Mouse (Mus musculus): ENCODE measurements around the gene Adamts14. TPM values are rescaled to one million over a fixed set of nuclear protein-coding genes. Genes with fewer than 3 reads are reported as not detected.

The Adamts14 gene
- polyA plus RNA-seq (2014; fragmentation: Nextera tagmentation; extraction: Ambion mirVana) = 1.5 and 1.8 TPM in 2 replicates

DNA sequence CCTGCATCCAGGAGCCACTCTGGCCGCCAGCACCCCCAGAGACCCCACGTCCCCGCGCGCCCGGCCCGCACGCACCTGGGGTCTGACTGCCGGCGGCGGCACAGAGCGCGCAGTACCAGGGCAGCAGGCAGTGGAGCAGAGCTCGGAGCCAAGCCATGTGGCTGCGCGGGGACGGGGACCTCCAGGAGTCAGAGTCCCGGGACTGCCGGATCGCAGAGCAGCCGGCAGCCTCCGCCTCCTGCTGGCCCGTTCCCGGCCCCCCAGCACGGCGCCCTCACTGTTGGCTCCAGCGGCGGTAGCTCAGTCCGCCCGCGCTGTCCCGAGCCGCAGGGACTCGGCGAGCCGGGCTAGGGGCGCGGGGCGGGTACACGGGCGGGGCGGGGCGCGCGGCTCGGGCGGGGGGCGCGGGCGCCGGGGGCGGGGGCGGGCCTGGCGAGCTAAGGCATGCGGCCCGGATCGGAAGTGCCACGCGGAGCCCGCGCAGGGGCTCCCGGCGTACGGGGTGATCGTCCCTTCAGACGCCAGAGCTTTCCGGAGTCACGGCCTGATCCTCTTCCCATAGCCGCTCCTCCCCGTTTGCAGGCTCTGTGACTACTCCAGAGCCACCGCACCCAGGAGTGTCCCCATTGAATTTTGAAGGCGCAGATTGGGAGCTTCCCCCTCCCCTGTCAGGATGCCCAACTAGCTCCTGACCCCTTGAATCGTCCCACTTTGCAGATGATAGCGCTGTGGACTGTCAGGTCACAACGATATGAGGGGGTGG lies at the start of gene Adamts14:
Gene Adamts14, minus strand, starts transcription at position 358 of the 763 bp plus-strand sequence.
- ATAC-seq (ENCODE audit: insufficient read depth) (peak; percentile 79), DNase-seq (peak; percentile 77)
- Histone ChIP-seq H3K9me3 (ENCODE audit: low read depth, low read length) (no peaks in the 10 kb centered on the region), H3K27ac (ENCODE audit: low read depth) (peak within 1 kb of the TSS; percentile 3; the same call in 1 of the 2 replicates), H3K36me3 (ENCODE audit: insufficient read depth) (no peaks in the 10 kb centered on the region), H3K27me3 (ENCODE audit: insufficient read depth, low read length) (no peaks in the 10 kb centered on the region), H3K4me3 (ENCODE audit: low read depth, low read length) (peak within 1 kb of the TSS; percentile 58), H3K9ac (peak within 1 kb of the TSS; percentile 72), H3K4me1 (ENCODE audit: insufficient read depth) (no peaks in the 10 kb centered on the region), H3K4me2 (peak within 1 kb of the TSS; percentile 97)
- WGBS = 2% methylated on average over 59 of the region's 75 CpGs
- no peak for TF ChIP-seq CTCF (IDR thresholded peaks at IDR 0.05; ENCODE audit: low read depth)

DNA sequence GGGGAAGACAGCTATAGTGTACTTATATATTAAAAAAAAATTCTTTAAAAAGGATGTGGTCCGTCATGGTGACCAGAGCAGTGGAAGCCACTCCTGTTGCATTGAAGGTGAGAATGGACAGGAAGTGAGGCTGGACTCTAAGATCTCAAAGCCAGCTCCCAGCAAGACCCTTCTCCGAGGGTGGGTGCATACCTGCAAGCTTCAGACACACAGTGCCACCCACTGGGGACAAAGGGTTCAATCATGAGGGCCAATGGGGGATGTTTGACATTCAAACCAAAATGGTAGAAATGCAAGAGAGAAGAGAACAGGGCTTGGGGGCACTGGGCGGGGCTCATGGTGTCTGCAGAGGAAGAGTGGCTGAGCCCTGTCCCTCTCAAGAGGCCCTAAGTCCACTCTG lies 45.3 kb upstream of the Adamts14 start:
- H3K9ac ChIP-seq = no peak overlapping the region
- H3K9me3 ChIP-seq (ENCODE audit: low read depth, low read length) = no peaks in the 10 kb centered on the region
- ATAC-seq (ENCODE audit: insufficient read depth) (no peak), DNase-seq (no peak)
- no peak overlapping the region for H3K27ac ChIP-seq (ENCODE audit: low read depth)
- 91% methylated on average over 3 of the region's 3 CpGs for WGBS
- H3K27me3 ChIP-seq (ENCODE audit: insufficient read depth, low read length) = no peaks in the 10 kb centered on the region
- H3K36me3 ChIP-seq (ENCODE audit: insufficient read depth) = peaks cover 35% of the 10 kb centered on the region
- no peak overlapping the region for H3K4me2 ChIP-seq
- no peaks in the 10 kb centered on the region for H3K4me1 ChIP-seq (ENCODE audit: insufficient read depth)
- no peak for TF ChIP-seq CTCF (IDR thresholded peaks at IDR 0.05; ENCODE audit: low read depth)
- H3K4me3 ChIP-seq (ENCODE audit: low read depth, low read length) = no peak overlapping the region

DNA sequence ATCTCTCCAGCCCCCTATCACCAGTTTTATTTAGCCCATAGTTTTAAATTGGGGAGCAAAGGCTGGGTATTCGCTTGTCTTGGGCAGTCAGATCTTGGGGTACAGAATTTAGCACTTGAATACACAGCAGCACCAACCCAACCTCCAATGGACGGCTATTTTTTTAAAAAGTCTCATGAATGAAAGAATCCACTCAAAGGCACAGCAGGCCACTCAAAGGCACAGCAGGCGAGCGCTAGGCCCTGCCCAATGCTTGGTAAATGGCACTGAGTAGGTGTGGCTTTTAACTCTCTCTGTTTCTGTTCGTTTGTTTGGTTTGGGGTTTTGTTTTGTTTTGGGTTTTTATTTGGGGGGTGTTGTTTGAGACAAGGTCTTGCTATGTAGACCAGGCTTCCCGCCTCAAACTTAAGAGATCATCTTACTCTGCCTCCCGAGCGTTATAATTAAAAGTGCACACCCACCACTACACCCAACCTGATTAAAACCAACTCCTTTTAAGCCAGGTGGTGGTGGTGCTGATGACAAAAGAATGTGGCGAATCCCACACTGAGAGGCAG lies 42.2 kb upstream of the Adamts14 start:
- no peak overlapping the region for H3K9ac ChIP-seq
- no peak overlapping the region for H3K4me3 ChIP-seq (ENCODE audit: low read depth, low read length)
- WGBS = 55% methylated on average over 9 of the region's 9 CpGs
- no peak overlapping the region for H3K4me2 ChIP-seq
- H3K36me3 ChIP-seq (ENCODE audit: insufficient read depth) = peaks cover 12% of the 10 kb centered on the region; the same call in 1 of the 2 replicates
- no peaks in the 10 kb centered on the region for H3K27me3 ChIP-seq (ENCODE audit: insufficient read depth, low read length)
- TF ChIP-seq CTCF (IDR thresholded peaks at IDR 0.05; ENCODE audit: low read depth) = no peak
- no peak for DNase-seq
- H3K27ac ChIP-seq (ENCODE audit: low read depth) = no peak overlapping the region
- H3K9me3 ChIP-seq (ENCODE audit: low read depth, low read length) = no peaks in the 10 kb centered on the region
- no peak for ATAC-seq (ENCODE audit: insufficient read depth)
- no peaks in the 10 kb centered on the region for H3K4me1 ChIP-seq (ENCODE audit: insufficient read depth)

DNA sequence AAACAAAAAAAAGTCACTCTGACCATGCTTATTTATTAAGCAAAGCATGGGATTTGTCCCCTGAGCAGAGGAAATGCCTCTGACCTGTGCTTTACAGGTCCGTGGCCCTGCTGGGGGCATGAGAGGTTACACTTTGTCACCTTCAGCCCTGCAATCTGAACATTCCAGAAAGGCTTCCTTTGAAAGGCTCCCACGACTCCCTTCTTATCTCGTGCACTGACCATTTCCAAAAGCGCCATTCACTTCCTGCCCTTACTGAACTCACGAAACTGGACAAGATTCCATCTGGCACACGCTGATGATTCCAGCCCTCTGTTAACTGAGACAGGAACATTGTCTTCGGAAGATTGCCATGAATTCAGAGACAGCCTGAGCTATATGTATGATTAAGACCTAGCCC lies 40.5 kb upstream of the Adamts14 start:
- Histone ChIP-seq H3K4me1 (ENCODE audit: insufficient read depth) (no peaks in the 10 kb centered on the region), H3K9ac (no peak overlapping the region), H3K4me2 (no peak overlapping the region), H3K4me3 (ENCODE audit: low read depth, low read length) (no peak overlapping the region), H3K36me3 (ENCODE audit: insufficient read depth) (0 out of 2 replicates have a peak, but pooled peaks cover 3% of the 10 kb centered on the region), H3K27me3 (ENCODE audit: insufficient read depth, low read length) (no peaks in the 10 kb centered on the region), H3K27ac (ENCODE audit: low read depth) (no peak overlapping the region), H3K9me3 (ENCODE audit: low read depth, low read length) (no peaks in the 10 kb centered on the region)
- TF ChIP-seq CTCF (IDR thresholded peaks at IDR 0.05; ENCODE audit: low read depth) = no peak
- 34% methylated on average over 7 of the region's 7 CpGs for WGBS
- no peak for DNase-seq
- ATAC-seq (ENCODE audit: insufficient read depth) = no peak

DNA sequence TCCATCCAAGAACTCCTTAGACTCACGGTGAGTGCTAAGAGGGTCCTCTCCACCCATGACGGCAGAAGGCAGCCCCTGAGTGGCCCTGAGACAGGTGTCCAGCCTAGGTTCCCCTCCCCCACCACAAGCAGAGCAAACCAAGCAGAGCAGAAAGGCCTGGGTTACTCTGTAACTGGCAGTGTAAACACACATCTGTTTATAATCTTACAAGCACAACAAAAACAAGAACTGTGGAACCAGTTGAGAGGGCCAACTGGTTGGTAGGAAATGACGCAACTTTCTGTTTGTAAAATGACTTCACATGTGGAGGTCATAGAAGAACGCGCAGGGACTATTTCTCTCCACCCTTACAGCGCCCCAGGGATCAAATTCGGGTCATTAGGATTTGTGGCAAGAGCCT lies 39.5 kb upstream of the Adamts14 start:
- peak overlapping the region; percentile 18; the same call in 1 of the 2 replicates for H3K27ac ChIP-seq (ENCODE audit: low read depth)
- no peaks in the 10 kb centered on the region for H3K36me3 ChIP-seq (ENCODE audit: insufficient read depth)
- TF ChIP-seq CTCF (IDR thresholded peaks at IDR 0.05; ENCODE audit: low read depth) = no peak
- ATAC-seq (ENCODE audit: insufficient read depth) (no peak), DNase-seq (no peak)
- H3K4me2 ChIP-seq = no peak overlapping the region
- H3K4me3 ChIP-seq (ENCODE audit: low read depth, low read length) = no peak overlapping the region
- no peaks in the 10 kb centered on the region for H3K9me3 ChIP-seq (ENCODE audit: low read depth, low read length)
- no peak overlapping the region for H3K9ac ChIP-seq
- H3K27me3 ChIP-seq (ENCODE audit: insufficient read depth, low read length) = no peaks in the 10 kb centered on the region
- no peaks in the 10 kb centered on the region for H3K4me1 ChIP-seq (ENCODE audit: insufficient read depth)
- WGBS = 28% methylated on average over 7 of the region's 7 CpGs

DNA sequence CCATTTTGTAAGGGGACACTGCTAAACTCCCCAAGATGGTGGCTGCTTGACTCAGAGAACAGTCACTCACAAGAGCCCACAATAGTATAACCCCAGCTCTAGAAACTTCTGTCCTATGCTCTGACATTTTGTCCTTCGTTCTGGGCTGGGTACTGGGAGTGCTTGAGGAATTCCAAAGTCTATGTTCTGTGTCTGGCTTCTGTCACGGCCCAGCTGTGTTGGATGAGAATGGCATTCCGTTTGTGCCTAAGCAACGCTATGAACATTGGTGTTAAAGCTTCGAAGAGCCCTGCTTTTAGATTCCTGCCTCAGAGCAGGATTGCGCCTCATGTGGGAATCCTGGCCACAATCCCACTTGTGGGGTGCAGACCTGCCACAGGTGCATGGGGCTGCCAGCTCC lies 38.9 kb upstream of the Adamts14 start:
- H3K27ac ChIP-seq (ENCODE audit: low read depth) = peak overlapping the region; percentile 6; the same call in 1 of the 2 replicates
- no peak for TF ChIP-seq CTCF (IDR thresholded peaks at IDR 0.05; ENCODE audit: low read depth)
- ATAC-seq (ENCODE audit: insufficient read depth) (no peak), DNase-seq (no peak)
- no peaks in the 10 kb centered on the region for H3K9me3 ChIP-seq (ENCODE audit: low read depth, low read length)
- no peak overlapping the region for H3K4me2 ChIP-seq
- no peak overlapping the region for H3K9ac ChIP-seq
- H3K36me3 ChIP-seq (ENCODE audit: insufficient read depth) = no peaks in the 10 kb centered on the region
- 55% methylated on average over 6 of the region's 6 CpGs for WGBS
- H3K4me1 ChIP-seq (ENCODE audit: insufficient read depth) = no peaks in the 10 kb centered on the region
- no peak overlapping the region for H3K4me3 ChIP-seq (ENCODE audit: low read depth, low read length)
- no peaks in the 10 kb centered on the region for H3K27me3 ChIP-seq (ENCODE audit: insufficient read depth, low read length)

DNA sequence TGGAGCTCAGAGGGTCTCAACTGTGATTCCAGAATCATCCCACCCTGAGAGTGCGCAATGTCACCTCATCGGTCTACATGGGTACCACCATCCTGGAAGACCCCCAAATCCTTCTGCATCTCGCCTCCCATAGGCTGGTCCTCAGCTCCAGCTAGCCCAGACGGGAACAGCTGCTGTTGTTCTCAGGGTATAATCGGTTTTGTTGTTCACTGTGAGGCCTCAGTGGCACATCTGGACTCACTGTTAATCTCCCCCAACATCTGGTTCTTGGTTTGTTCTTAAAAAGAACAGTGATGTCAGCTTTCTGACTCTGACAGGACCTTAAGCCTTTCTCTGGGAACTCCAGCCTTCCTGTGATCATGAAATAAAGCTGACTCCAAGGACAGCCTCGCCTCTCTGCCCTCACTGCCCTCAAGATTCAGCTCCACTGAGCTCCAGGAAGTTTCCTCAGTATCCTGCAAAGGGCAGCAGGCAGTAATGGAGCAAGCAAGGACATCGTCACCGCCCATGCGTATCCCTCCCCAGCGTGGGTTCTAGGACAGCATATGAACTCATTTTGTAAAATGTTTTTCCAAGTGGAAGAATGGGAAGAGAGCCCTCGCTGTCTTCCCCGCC lies 35.6 kb upstream of the Adamts14 start:
- Histone ChIP-seq H3K27ac (ENCODE audit: low read depth) (no peak overlapping the region), H3K9ac (no peak overlapping the region), H3K27me3 (ENCODE audit: insufficient read depth, low read length) (no peaks in the 10 kb centered on the region), H3K36me3 (ENCODE audit: insufficient read depth) (no peaks in the 10 kb centered on the region), H3K4me2 (no peak overlapping the region), H3K4me1 (ENCODE audit: insufficient read depth) (no peaks in the 10 kb centered on the region), H3K4me3 (ENCODE audit: low read depth, low read length) (no peak overlapping the region), H3K9me3 (ENCODE audit: low read depth, low read length) (no peaks in the 10 kb centered on the region)
- ATAC-seq (ENCODE audit: insufficient read depth) (no peak; the same call in 1 of the 2 replicates), DNase-seq (no peak)
- 61% methylated on average over 12 of the region's 12 CpGs for WGBS
- TF ChIP-seq CTCF (IDR thresholded peaks at IDR 0.05; ENCODE audit: low read depth) = no peak
